Mouse (Mus musculus): ENCODE measurements around the gene Ms4a18.

DNA sequence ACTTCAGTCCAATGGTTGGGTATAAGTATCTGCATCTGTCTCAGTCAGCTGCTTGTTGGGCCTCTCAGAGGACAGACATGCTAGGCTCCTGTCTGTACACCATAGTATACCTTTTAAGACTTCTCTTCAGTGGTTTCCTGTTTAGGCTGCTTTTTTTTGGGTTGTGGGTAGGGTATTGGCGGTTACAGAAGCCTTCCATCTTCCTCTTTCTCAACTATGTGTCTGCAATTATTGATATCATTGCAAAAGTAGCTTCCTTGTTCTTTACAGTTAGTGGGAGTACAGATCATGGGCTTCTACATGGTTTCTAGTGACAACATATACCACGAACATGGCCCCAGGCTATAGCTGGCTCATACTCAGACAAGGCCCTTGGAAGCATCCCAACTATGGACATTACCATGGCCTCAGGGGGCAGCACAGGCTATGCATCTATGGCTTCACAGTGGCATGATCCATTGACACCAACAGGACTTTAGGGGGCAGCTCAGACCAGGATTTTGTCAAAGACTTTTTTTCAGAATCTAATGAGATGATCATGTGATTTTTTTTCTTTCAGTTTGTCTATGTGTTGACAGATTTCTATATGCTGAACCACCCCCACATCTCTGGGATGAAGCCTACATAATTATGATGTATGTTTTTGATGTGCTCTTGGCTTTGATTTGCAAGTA, 47.5 kb upstream of the Ms4a18 start:
- TF ChIP-seq TAL1 (IDR thresholded peaks at IDR 0.05; ENCODE audit: low read length) (no peak), GATA1 (IDR thresholded peaks at IDR 0.05; ENCODE audit: low read length) (no peak)

Measured in erythroblast, embryonic 14.5 days (primary cell).